Mouse (Mus musculus) heart, postnatal 0 days (tissue): ENCODE results near the gene Tubgcp6. TPM values are rescaled to one million over a fixed set of nuclear protein-coding genes. Genes with fewer than 3 reads are reported as not detected.

Source experiments
- ATAC-seq: fragments of 200-750 bp; cut with Nextera tagmentation; 2 replicates; pipeline ENCODE4 v1.8.0; 2017; ENCODE audit warnings: low read depth, moderate number of reproducible peaks, moderate library complexity; ENCODE audit not compliant: insufficient read depth
- DNase-seq: peaks from one replicate; pipeline ENCODE4 v3.0.0-alpha.2; 2016; ENCODE audit warnings: low spot score
- H3K27ac ChIP-seq: fragments of 300-500 bp; sonication (generic); 2 replicates; pipeline ENCODE4 v1.5.1; 2014; ENCODE audit warnings: low read depth, mild to moderate bottlenecking
- H3K27me3 ChIP-seq: fragments of 300-500 bp; sonication (generic); 2 replicates; pipeline ENCODE4 v1.6.1; 2014; ENCODE audit warnings: low read length, mixed read lengths; ENCODE audit not compliant: control insufficient read depth, insufficient read depth
- H3K36me3 ChIP-seq: fragments of 300-500 bp; sonication (generic); replicated peaks from 2 replicates; pipeline ENCODE4 v1.6.1; 2014; ENCODE audit warnings: low read length, mixed read lengths; ENCODE audit not compliant: control insufficient read depth, insufficient read depth
- H3K4me1 ChIP-seq: fragments of 300-500 bp; sonication (generic); 2 replicates; pipeline ENCODE4 v1.6.1; 2014; ENCODE audit warnings: antibody characterized with exemption; ENCODE audit not compliant: control insufficient read depth, insufficient read depth
- H3K4me2 ChIP-seq: fragments of 300-500 bp; sonication (generic); 2 replicates; pipeline ENCODE4 v1.6.1; 2014; ENCODE audit warnings: low read depth, mild to moderate bottlenecking, low read length, moderate library complexity
- H3K4me3 ChIP-seq: fragments of 300-500 bp; sonication (generic); 2 replicates; pipeline ENCODE4 v1.5.1; 2014; ENCODE audit warnings: low read depth, low read length
- H3K9ac ChIP-seq: fragments of 300-500 bp; sonication (generic); replicated peaks from 2 replicates; pipeline ENCODE4 v1.6.1; 2014; ENCODE audit warnings: low read depth, low read length, mixed read lengths
- H3K9me3 ChIP-seq: fragments of 300-500 bp; sonication (generic); replicated peaks from 2 replicates; pipeline ENCODE4 v1.6.1; 2016; ENCODE audit warnings: low read length; ENCODE audit not compliant: control insufficient read depth
- CTCF ChIP-seq: IDR thresholded peaks from 2 replicates; pipeline ENCODE4 v1.5.1; 2016; ENCODE audit warnings: antibody characterized with exemption, control low read depth, low read depth
- EP300 ChIP-seq: IDR thresholded peaks from 2 replicates; pipeline ENCODE4 v1.6.1; 2016; ENCODE audit warnings: antibody characterized with exemption, low read depth
- WGBS: fragments of 180-500 bp; shearing (Covaris S2); extraction: QIAGEN DNeasy Blood & Tissue Kit; methylation state at CpG from one replicate; pipeline ENCODE4 v1.1.7; 2014; 5-methylcytosine and 5-hydroxymethylcytosine counted together
- polyA plus RNA-seq: library from polyadenylated mRNA; unstranded; fragments of >200 nt; fragmentation: Nextera tagmentation; extraction: Ambion mirVana; gene quantifications from 2 replicates; pipeline ENCODE4 v1.2.1, GENCODE M21; 2015
- total RNA-seq: library from RNA; depleted of rRNA; stranded (reverse); fragments of >200 nt; gene quantifications from 2 replicates; pipeline ENCODE4 v1.2.3, GENCODE M21; 2014; ENCODE audit warnings: low replicate concordance; rRNA removed

Gene Tubgcp6
- total RNA-seq, result 17.2 and 26.9 TPM in 2 replicates
- polyA plus RNA-seq, result 4.4 and 5.1 TPM in 2 replicates

DNA sequence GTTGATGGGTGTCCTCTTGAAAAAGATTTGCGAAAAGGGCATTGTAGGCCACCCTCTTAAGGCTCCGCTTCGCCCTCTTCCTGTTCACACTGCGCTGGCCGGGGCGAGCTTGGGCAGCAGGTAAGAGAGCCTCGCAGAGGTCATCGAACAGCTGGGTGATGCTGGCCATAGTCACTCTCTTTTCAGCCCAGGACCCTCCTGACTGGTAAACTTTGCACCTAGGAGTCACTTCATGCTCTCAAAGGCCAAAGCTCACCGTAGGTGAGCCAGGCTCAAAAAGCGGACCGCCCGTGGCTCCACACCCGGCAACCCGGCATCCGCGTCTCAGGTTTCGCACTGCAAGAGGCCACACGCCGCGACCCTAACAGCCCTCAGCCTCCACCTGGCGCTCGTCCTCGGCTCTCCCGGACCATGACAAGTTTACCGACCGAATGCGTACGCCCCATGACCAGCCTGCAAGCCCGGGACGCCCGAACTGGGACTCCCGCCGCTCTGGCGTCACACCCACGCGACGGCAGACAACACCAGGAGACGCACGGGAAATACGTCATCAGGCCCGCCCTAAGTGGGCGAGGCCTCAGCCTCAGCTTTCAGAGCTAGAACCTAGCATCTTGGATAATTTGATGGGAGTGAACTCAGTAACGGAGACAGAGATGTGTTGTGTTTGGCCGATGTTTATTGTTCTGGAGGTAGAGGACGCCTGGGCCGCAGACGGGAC is at the start of gene Tubgcp6:
TSS of gene Tubgcp6 (minus strand) at position 464 of the 718 bp plus-strand sequence.
- H3K9ac ChIP-seq, result peak within 1 kb of the TSS; percentile 79
- peak; percentile 88 for ATAC-seq
- peak; percentile 90 for DNase-seq
- H3K36me3 ChIP-seq, result peaks cover 10% of the 10 kb centered on the region
- TF ChIP-seq EP300, result no peak
- no peak for TF ChIP-seq CTCF
- H3K27me3 ChIP-seq, result no peaks in the 10 kb centered on the region
- peaks cover 32% of the 10 kb centered on the region for H3K4me1 ChIP-seq
- peak within 1 kb of the TSS; percentile 75 for H3K4me3 ChIP-seq
- under 1% methylated on average over 47 of the region's 47 CpGs for WGBS
- no peaks in the 10 kb centered on the region for H3K9me3 ChIP-seq
- H3K4me2 ChIP-seq, result peak within 1 kb of the TSS; percentile 96
- peak within 1 kb of the TSS; percentile 60 for H3K27ac ChIP-seq

DNA sequence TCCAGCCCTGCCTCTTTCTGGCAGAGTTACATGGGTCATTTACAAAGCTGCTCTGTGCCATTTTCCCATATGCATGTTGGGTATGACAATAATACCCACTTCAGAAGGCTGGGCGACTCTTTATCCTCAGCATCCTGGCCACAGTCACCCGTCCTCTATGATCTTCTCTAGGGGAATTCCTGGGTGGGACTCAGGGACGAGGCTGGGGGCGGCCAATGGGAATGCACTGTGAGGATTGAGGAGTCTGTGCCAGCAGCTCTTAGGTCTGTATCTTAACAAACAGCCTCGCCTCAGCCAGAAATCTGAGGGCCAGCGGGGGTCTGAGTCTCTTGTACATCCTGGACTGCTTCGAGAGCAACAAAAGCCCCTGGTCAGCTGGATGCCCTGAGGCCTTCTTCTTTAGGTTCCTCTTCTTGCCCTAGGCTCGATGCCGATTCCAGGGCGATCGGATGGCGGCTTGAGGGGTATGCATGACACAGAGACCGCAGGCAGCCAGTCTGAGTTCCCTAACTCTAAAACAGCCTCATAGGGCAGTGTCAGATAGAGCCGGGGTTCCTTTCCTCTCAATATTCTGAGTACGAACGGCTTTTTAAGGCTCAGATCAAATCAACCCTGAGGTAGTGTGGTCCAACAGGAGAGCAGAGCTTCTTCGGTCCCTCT is 49.5 kb upstream of the Tubgcp6 start:
- 35% methylated on average over 17 of the region's 17 CpGs for WGBS
- no peak for DNase-seq
- H3K9me3 ChIP-seq, result no peaks in the 10 kb centered on the region
- peak overlapping the region; percentile 64 for H3K9ac ChIP-seq
- H3K4me1 ChIP-seq, result peaks cover 79% of the 10 kb centered on the region
- H3K36me3 ChIP-seq, result peaks cover 8% of the 10 kb centered on the region
- H3K4me3 ChIP-seq, result peak overlapping the region; percentile 62
- peak overlapping the region; percentile 65 for H3K27ac ChIP-seq
- no peak for ATAC-seq
- no peak; the same call in 1 of the 2 replicates for TF ChIP-seq EP300
- TF ChIP-seq CTCF, result no peak
- H3K4me2 ChIP-seq, result peak overlapping the region; percentile 93
- H3K27me3 ChIP-seq, result no peaks in the 10 kb centered on the region

GRCm38 (mm10) chr15:89171526-89172051 is 48.7 kb upstream of the Tubgcp6 start:
- DNase-seq (no peak), ATAC-seq (no peak)
- H3K27me3 ChIP-seq, result no peaks in the 10 kb centered on the region
- no peak overlapping the region for H3K9ac ChIP-seq
- H3K27ac ChIP-seq, result no peak overlapping the region
- H3K9me3 ChIP-seq, result no peaks in the 10 kb centered on the region
- no peak overlapping the region for H3K4me2 ChIP-seq
- peaks cover 71% of the 10 kb centered on the region for H3K4me1 ChIP-seq
- 83% methylated on average over 5 of the region's 5 CpGs for WGBS
- TF ChIP-seq EP300, result no peak
- peaks cover 17% of the 10 kb centered on the region for H3K36me3 ChIP-seq
- H3K4me3 ChIP-seq, result no peak overlapping the region

DNA sequence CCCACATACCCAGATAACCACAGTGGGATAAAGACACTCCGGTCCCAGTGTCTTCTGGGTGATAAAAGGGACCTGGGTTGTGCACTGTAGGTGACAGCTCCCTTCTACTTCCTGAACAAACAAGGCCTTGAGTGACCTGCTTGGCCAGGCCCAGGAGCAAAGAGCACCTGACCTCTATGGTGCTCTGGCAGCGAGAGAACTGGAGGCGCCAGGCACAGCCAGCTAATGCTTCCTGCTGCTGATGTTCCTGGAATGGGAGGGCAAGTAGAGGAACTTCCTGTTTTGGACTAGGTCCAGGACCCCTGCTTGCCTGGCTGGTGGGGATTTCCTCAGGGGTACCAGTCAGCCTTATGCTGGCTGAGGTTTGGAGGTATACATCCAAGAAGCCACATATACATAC is 47.2 kb upstream of the Tubgcp6 start:
- H3K9ac ChIP-seq, result no peak overlapping the region
- TF ChIP-seq CTCF (no peak), EP300 (no peak)
- ATAC-seq (peak; percentile 24), DNase-seq (no peak)
- peak overlapping the region; percentile 92 for H3K27ac ChIP-seq
- H3K4me2 ChIP-seq, result 0 out of 2 replicates have a peak overlapping the region, but pooled peaks have one; percentile 19
- peaks cover 32% of the 10 kb centered on the region for H3K36me3 ChIP-seq
- 11% methylated on average over 3 of the region's 3 CpGs for WGBS
- no peaks in the 10 kb centered on the region for H3K9me3 ChIP-seq
- no peak overlapping the region for H3K4me3 ChIP-seq
- no peaks in the 10 kb centered on the region for H3K27me3 ChIP-seq
- H3K4me1 ChIP-seq, result peaks cover 56% of the 10 kb centered on the region

GRCm38 (mm10) chr15:89169431-89169830 is 46.5 kb upstream of the Tubgcp6 start:
- ATAC-seq (peak; percentile 94), DNase-seq (peak; percentile 95)
- peak overlapping the region; percentile 32; the same call in 1 of the 2 replicates for H3K9ac ChIP-seq
- 10% methylated on average over 10 of the region's 10 CpGs for WGBS
- TF ChIP-seq EP300 (peak; percentile 54; the same call in 1 of the 2 replicates), CTCF (no peak)
- H3K36me3 ChIP-seq, result peaks cover 38% of the 10 kb centered on the region
- peak overlapping the region; percentile 9; the same call in 1 of the 2 replicates for H3K4me3 ChIP-seq
- peak overlapping the region; percentile 92 for H3K27ac ChIP-seq
- peaks cover 49% of the 10 kb centered on the region for H3K4me1 ChIP-seq
- no peaks in the 10 kb centered on the region for H3K27me3 ChIP-seq
- peak overlapping the region; percentile 48 for H3K4me2 ChIP-seq
- H3K9me3 ChIP-seq, result no peaks in the 10 kb centered on the region
